Mouse (Mus musculus) B cell, adult (primary cell): ENCODE measurements around the gene Prdm12. TPM values are rescaled to one million over a fixed set of nuclear protein-coding genes. Genes with fewer than 3 reads are reported as not detected.

Experiments used
- total RNA-seq: library from RNA; stranded (reverse); gene quantifications from 4 replicates; pipeline ENCODE4 v1.2.4, GENCODE M21; 2023; ENCODE audit not compliant: inconsistent age

Prdm12 gene
- total RNA-seq = not detected in 4 replicates

DNA sequence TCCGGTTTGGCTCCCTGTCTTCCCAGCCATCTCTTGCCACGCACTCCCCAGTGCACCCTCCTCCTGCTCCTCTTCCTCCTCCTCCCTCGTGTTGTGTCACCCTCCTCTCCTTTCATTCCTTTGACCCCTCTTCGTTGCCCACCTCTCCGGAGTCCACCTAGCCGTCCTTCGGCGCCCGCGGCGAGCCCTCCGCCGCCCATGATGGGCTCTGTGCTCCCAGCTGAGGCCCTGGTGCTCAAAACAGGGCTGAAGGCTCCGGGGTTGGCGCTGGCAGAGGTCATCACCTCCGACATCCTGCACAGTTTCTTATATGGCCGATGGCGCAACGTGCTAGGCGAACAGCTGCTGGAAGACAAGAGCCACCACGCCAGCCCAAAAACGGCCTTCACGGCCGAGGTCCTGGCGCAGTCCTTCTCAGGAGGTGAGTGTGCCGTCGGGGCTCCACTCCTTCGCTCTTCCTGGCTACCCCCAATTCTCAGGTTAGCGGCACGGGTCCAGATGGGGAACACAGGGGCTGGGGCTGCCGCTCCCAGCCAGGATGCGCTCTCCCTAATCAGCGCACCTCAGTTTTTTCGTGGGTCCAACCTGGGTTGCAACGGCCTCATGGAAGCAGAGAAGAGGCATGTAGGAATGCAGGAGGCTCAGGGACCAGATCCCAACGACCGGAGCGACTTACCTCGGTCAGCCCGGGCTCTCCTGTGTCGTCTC, at the start of gene Prdm12:
Gene Prdm12, plus strand, starts transcription at position 137 of the 708 bp plus-strand sequence.

DNA sequence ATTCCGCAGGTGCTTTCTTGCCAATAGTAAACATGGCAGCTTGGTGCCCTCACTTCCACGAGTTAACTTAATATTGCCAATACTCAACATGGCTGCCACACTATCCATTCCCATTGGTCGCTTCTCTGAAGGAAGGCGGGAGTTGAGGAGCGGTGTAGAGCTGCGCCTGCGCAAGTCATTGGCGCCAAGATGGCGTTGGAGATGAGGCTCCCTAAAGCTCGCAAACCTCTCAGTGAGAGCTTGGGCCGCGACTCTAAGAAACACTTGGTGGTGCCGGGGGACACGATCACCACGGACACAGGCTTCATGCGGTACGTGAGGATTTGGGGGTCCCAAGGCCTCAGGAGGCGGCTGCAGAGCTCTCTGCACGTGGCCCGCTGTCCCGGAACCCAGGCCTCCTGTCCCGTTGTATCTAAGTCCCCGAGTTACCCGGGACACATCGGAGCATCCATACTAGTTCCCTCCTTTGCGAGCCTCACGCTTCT, 30.8 kb downstream of the Prdm12 start, which contains the start of gene Exosc2:
Gene Exosc2, plus strand, starts transcription at position 165 of the 485 bp plus-strand sequence.

GRCm38 (mm10) chr2:31688074-31688925, 48.5 kb downstream of the Prdm12 start, which contains the start of gene Abl1:
Gene Abl1, plus strand, starts transcription at chr2:31688376.

Other genes starting within 250 kb of the Prdm12 start
- 15.0 to 18.0 TPM (median 15.5 TPM) in 4 replicates for gene Ass1, start 169.8 kb upstream of the Prdm12 start, total RNA-seq
- gene Fubp3, start 67.4 kb upstream of the Prdm12 start, total RNA-seq = 16.0 to 20.3 TPM (median 19.1 TPM) in 4 replicates
- gene Exosc2, start 30.7 kb downstream of the Prdm12 start, total RNA-seq = 47.6 to 53.5 TPM (median 49.1 TPM) in 4 replicates
- 67.7 to 79.2 TPM (median 74.8 TPM) in 4 replicates for gene Abl1, start 48.3 kb downstream of the Prdm12 start, total RNA-seq
- 0.39 to 0.90 TPM (median 0.57 TPM) in 4 replicates for gene Qrfp, start 170.5 kb downstream of the Prdm12 start, total RNA-seq
- gene Fibcd1, start 206.0 kb downstream of the Prdm12 start, total RNA-seq = 0.15 to 0.26 TPM (median 0.20 TPM) in 4 replicates
- gene Lamc3, start 247.3 kb downstream of the Prdm12 start, total RNA-seq = not detected in 4 replicates